18 mouse cellular contexts compared by ENCODE assay signal in the genomic region with DNA sequence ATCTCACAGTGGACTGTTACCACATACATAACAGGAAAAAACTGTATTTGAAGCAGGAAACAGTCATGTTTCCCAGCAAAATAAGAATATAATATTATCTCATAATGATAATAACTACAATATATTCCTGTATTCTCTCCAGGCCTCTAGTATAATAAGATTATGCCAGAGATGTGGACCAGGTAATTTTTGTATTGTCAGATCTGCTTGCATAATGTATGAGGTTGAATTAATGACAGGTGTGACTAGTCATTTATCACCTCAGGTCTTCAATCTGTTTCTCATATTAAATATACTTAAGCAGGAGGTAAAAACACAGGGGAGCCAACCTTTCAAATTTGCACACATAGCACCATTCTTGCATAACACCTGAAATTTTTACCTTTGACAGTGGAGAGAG. TPM values are rescaled to one million over a fixed set of nuclear protein-coding genes. Genes with fewer than 3 reads are reported as not detected.
"Had no signal": no experiment of that assay in that cellular context is flagged by ENCODE, and none has a peak within 500 bp of the region (broad histone marks: within the 10 kb centered on the region; RNA-seq: fewer than 3 reads in every experiment).

No protein-coding gene starts in this region.

- H3K4me3 ChIP-seq: midbrain, embryonic 10.5 days; midbrain, embryonic 12.5 days; myocyte; neural tube, embryonic 12.5 days; neural tube, embryonic 15.5 days had no signal

- H3K4me2 ChIP-seq: lung, embryonic 14.5 days; midbrain, embryonic 12.5 days; neural tube, embryonic 12.5 days; neural tube, embryonic 15.5 days had no signal

- H3K27ac ChIP-seq: liver, embryonic 14.5 days; midbrain, embryonic 10.5 days; midbrain, embryonic 12.5 days; neural tube, embryonic 12.5 days; neural tube, embryonic 15.5 days had no signal

- H3K36me3 ChIP-seq: midbrain, embryonic 10.5 days; midbrain, embryonic 12.5 days; neural tube, embryonic 12.5 days; neural tube, embryonic 15.5 days had no signal

- H3K9ac ChIP-seq: liver, embryonic 14.5 days; lung, embryonic 14.5 days; midbrain, embryonic 12.5 days; neural tube, embryonic 12.5 days; neural tube, embryonic 15.5 days had no signal

- H3K27me3 ChIP-seq: midbrain, embryonic 12.5 days; neural tube, embryonic 12.5 days; neural tube, embryonic 15.5 days had no signal

- H3K9me3 ChIP-seq: midbrain, embryonic 10.5 days; midbrain, embryonic 12.5 days; neural tube, embryonic 12.5 days; neural tube, embryonic 15.5 days had no signal

- DNase-seq: lung, adult 18-20 months; lung, embryonic 14.5 days; lung, postnatal 10 days; lung, postnatal 4 days; retina, postnatal 1 day; right cerebral cortex, adult 18-20 months; right cerebral cortex, postnatal 25 days; right cerebral cortex, postnatal 4 days; spleen, adult 18-20 months; thymus, adult 18-20 months; thymus, postnatal 14 days; thymus, postnatal 4 days had no signal

RNA-seq across cellular contexts. Expression of a gene that starts 5.9 kb away (rescaled TPM):
- polyA plus RNA-seq: liver, embryonic 14.5 days; myocyte had no signal
